Mouse (Mus musculus) myocyte (in vitro differentiated cells): ENCODE data around the gene Adprh. TPM values are rescaled to one million over a fixed set of nuclear protein-coding genes. Genes with fewer than 3 reads are reported as not detected.

Experiments used
- H3K27me3 ChIP-seq: one replicate; pipeline ENCODE4 v1.6.1; 2011; ENCODE audit not compliant: control insufficient read depth, insufficient read depth, insufficient read length
- H3K36me3 ChIP-seq: one replicate; pipeline ENCODE4 v1.6.1; 2011; ENCODE audit not compliant: control insufficient read depth, insufficient read depth
- H3K4me2 ChIP-seq: one replicate; pipeline ENCODE4 v1.6.1; 2011; ENCODE audit warnings: low read depth, control low read depth
- H3K4me3 ChIP-seq: one replicate; pipeline ENCODE4 v1.5.1; 2011; ENCODE audit warnings: mild to moderate bottlenecking, control low read depth, moderate library complexity
- H3K79me2 ChIP-seq: one replicate; pipeline ENCODE4 v1.6.1; 2011; ENCODE audit not compliant: control insufficient read depth, insufficient read depth
- H3ac ChIP-seq: one replicate; pipeline ENCODE4 v1.6.1; 2011; ENCODE audit not compliant: control insufficient read depth, insufficient read length
- CEBPB ChIP-seq: IDR thresholded peaks from 2 replicates; pipeline ENCODE4 v1.6.1; 2011; ENCODE audit warnings: mild to moderate bottlenecking, moderate library complexity; ENCODE audit not compliant: poor library complexity, insufficient read depth, severe bottlenecking
- E2F4 ChIP-seq: IDR thresholded peaks from one replicate; pipeline ENCODE4 v1.6.1; 2011; ENCODE audit warnings: mild to moderate bottlenecking, control low read depth, moderate library complexity; ENCODE audit not compliant: insufficient read depth
- MAX ChIP-seq: IDR thresholded peaks from one replicate; pipeline ENCODE4 v1.6.1; 2011; ENCODE audit warnings: low read depth, mild to moderate bottlenecking, control low read depth
- MYOD1 ChIP-seq, 3 experiments: IDR thresholded peaks; one replicate each; pipeline ENCODE4 v1.6.1; 2011; ENCODE audit warnings: control low read depth in 2 of 3, low read depth in 2 of 3, mild to moderate bottlenecking in 2 of 3, moderate library complexity in 1 of 3; ENCODE audit not compliant: insufficient read length in 2 of 3, control insufficient read depth in 1 of 3
- MYOG ChIP-seq, 3 experiments: IDR thresholded peaks; one replicate each; pipeline ENCODE4 v1.6.1; 2011; ENCODE audit warnings: control low read depth in 2 of 3, low read depth in 2 of 3, mild to moderate bottlenecking in 2 of 3; ENCODE audit not compliant: insufficient read length in 2 of 3, control insufficient read depth in 1 of 3, insufficient read depth in 1 of 3
- POLR2A ChIP-seq: IDR thresholded peaks from one replicate; pipeline ENCODE4 v1.6.1; 2011; ENCODE audit warnings: low read depth, mild to moderate bottlenecking, control low read depth, moderate library complexity; ENCODE audit not compliant: insufficient read length
- POLR2AphosphoS2 ChIP-seq: IDR thresholded peaks from one replicate; pipeline ENCODE4 v1.6.1; 2011; ENCODE audit warnings: low read depth, control low read depth; ENCODE audit not compliant: insufficient read length
- REST ChIP-seq: IDR thresholded peaks from one replicate; pipeline ENCODE4 v1.6.1; 2011; ENCODE audit warnings: mild to moderate bottlenecking, control low read depth, moderate library complexity; ENCODE audit not compliant: insufficient read depth, insufficient read length
- SRF ChIP-seq: IDR thresholded peaks from one replicate; pipeline ENCODE4 v1.6.1; 2011; ENCODE audit warnings: low read depth; ENCODE audit not compliant: control insufficient read depth, insufficient read length
- TCF12 ChIP-seq: IDR thresholded peaks from one replicate; pipeline ENCODE4 v1.6.1; 2011; ENCODE audit warnings: mild to moderate bottlenecking, control low read depth; ENCODE audit not compliant: poor library complexity, insufficient read depth, severe bottlenecking
- TCF3 ChIP-seq: IDR thresholded peaks from one replicate; pipeline ENCODE4 v1.6.1; 2011; ENCODE audit warnings: low read depth, control low read depth; ENCODE audit not compliant: insufficient read length
- USF1 ChIP-seq: IDR thresholded peaks from one replicate; pipeline ENCODE4 v1.6.1; 2011; ENCODE audit warnings: low read depth, mild to moderate bottlenecking, control low read depth, moderate library complexity
- polyA plus RNA-seq: library from polyadenylated mRNA; unstranded; fragments of >200 nt; fragmentation: generic; extraction: Trizol; gene quantifications from one replicate; pipeline ENCODE4 v1.2.1, GENCODE M21; 2012; ENCODE audit warnings: missing spikeins

Gene Adprh
- polyA plus RNA-seq, 1 experiment: 124 TPM

- H3K36me3 ChIP-seq: peaks cover 13% of the 10 kb centered on the region
- TF ChIP-seq MAX (no peak), E2F4 (no peak), USF1 (no peak), MYOD1 (IDR thresholded peaks at IDR 0.05; ENCODE audit: control insufficient read depth in 1 of 3, insufficient read length in 2 of 3, low read depth in 2 of 3) (no peak), TCF12 (no peak), CEBPB (no peak), SRF (no peak), POLR2A (no peak)
- H3K4me2 ChIP-seq: no peak overlapping the region
- no peaks in the 10 kb centered on the region for H3K27me3 ChIP-seq
- no peak overlapping the region for H3K4me3 ChIP-seq
- peaks cover 97% of the 10 kb centered on the region for H3K79me2 ChIP-seq
- H3ac ChIP-seq: no peak overlapping the region
These were observed 13.6 kb upstream of the Adprh start for GRCm38 (mm10) chr16:38466089-38466488.

GRCm38 (mm10) chr16:38463305-38463704 is 10.8 kb upstream of the Adprh start:
- Histone ChIP-seq H3K27me3 (no peaks in the 10 kb centered on the region), H3K4me3 (no peak overlapping the region), H3K4me2 (peak overlapping the region; percentile 65), H3K79me2 (peaks cover 95% of the 10 kb centered on the region), H3K36me3 (peaks cover 13% of the 10 kb centered on the region), H3ac (no peak overlapping the region)
- TF ChIP-seq MAX (no peak), TCF12 (no peak), REST (no peak), E2F4 (no peak)

- Histone ChIP-seq H3K79me2 (peaks cover 83% of the 10 kb centered on the region), H3K36me3 (peaks cover 9% of the 10 kb centered on the region), H3ac (no peak overlapping the region), H3K4me3 (peak overlapping the region; percentile 59), H3K4me2 (peak overlapping the region; percentile 65), H3K27me3 (no peaks in the 10 kb centered on the region)
- TF ChIP-seq USF1 (no peak), TCF3 (no peak), SRF (no peak)
These were observed 9.7 kb upstream of the Adprh start for GRCm38 (mm10) chr16:38462161-38462560.

- peak overlapping the region; percentile 59 for H3K4me3 ChIP-seq
- no peaks in the 10 kb centered on the region for H3K27me3 ChIP-seq
- no peak for TF ChIP-seq MAX
- TF ChIP-seq E2F4: no peak
- TF ChIP-seq TCF12: no peak
- no peak for TF ChIP-seq POLR2AphosphoS2
- H3K4me2 ChIP-seq: peak overlapping the region; percentile 65
- peaks cover 79% of the 10 kb centered on the region for H3K79me2 ChIP-seq
- peaks cover 4% of the 10 kb centered on the region for H3K36me3 ChIP-seq
- no peak overlapping the region for H3ac ChIP-seq
These were observed 9.2 kb upstream of the Adprh start for GRCm38 (mm10) chr16:38461749-38462148.

DNA sequence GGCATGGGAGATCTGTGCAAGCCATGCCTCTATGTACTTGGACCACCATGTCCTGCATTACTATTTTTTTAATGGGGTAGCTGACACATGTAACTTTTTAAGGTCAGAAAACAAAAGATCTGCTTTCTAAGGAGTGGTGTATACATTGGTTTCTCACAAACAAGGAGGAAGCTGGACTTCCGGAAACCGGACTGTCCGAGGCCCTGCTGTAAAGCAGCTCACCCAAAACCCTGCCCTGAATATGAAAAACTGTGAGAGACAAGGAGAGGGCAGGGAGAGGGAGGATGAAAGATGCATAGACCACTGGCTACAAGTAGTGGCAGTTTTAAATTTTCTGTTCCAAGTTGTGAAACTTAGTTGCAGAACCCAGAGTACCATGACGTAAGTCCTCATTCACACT is 7.5 kb upstream of the Adprh start:
- Histone ChIP-seq H3K27me3 (no peaks in the 10 kb centered on the region), H3K79me2 (peaks cover 62% of the 10 kb centered on the region), H3K4me2 (peak overlapping the region; percentile 65), H3ac (no peak overlapping the region), H3K36me3 (no peaks in the 10 kb centered on the region), H3K4me3 (peak overlapping the region; percentile 59)
- TF ChIP-seq USF1: no peak
- TF ChIP-seq SRF: no peak

- H3K79me2 ChIP-seq: peaks cover 50% of the 10 kb centered on the region
- H3K27me3 ChIP-seq: no peaks in the 10 kb centered on the region
- TF ChIP-seq MYOD1 (IDR thresholded peaks at IDR 0.05; ENCODE audit: control insufficient read depth in 1 of 3, insufficient read length in 2 of 3, low read depth in 2 of 3) (peak in 1 of 3 experiments; percentile 6), MYOG (IDR thresholded peaks at IDR 0.05; ENCODE audit: control insufficient read depth in 1 of 3, insufficient read depth in 1 of 3, insufficient read length in 2 of 3, low read depth in 2 of 3) (peak in 1 of 3 experiments; percentile 8), POLR2A (peak; percentile 28), TCF3 (no peak)
- peak overlapping the region; percentile 59 for H3K4me3 ChIP-seq
- H3K4me2 ChIP-seq: peak overlapping the region; percentile 65
- no peak overlapping the region for H3ac ChIP-seq
- H3K36me3 ChIP-seq: no peaks in the 10 kb centered on the region
These were observed 6.2 kb upstream of the Adprh start for GRCm38 (mm10) chr16:38458600-38459280.
